Mouse (Mus musculus) layer of hippocampus, adult 18-20 months (tissue): ENCODE results near the gene Timm8b. TPM values are rescaled to one million over a fixed set of nuclear protein-coding genes. Genes with fewer than 3 reads are reported as not detected.
A peak's percentile ranks its signal among the peaks of the same experiment; 100 is the strongest.
"Not testable (repeated sequence)": the region's sequence is repeated elsewhere in the genome, so short reads cannot be mapped to it uniquely, and the experiment has no call there.

Source experiments
- DNase-seq, 2 experiments: peaks; one replicate each; pipeline ENCODE4 v3.0.0; 2022; ENCODE audit warnings: low spot score in 2 of 2
- total RNA-seq, 2 experiments: library from RNA; stranded (reverse); gene quantifications; 2 replicates each; pipeline ENCODE4 v1.2.3; 2021

Gene Timm8b
- total RNA-seq, 2 experiments from 2014 or later = 212 to 222 TPM

- no peak for DNase-seq
These were observed 2.2 kb upstream of the Timm8b start for GRCm38 (mm10) chr9:50601536-50601935.

GRCm38 (mm10) chr9:50602055-50602845 lies 1.5 kb upstream of the Timm8b start:
- DNase-seq = no peak

GRCm38 (mm10) chr9:50603998-50604324 lies 251 bp downstream of the Timm8b start:
- no peak for DNase-seq

GRCm38 (mm10) chr9:50604338-50604737 lies 628 bp downstream of the Timm8b start:
- DNase-seq = no peak

GRCm38 (mm10) chr9:50612115-50612514 lies 8.4 kb downstream of the Timm8b start:
- no peak for DNase-seq

GRCm38 (mm10) chr9:50616161-50616560 lies 12.5 kb downstream of the Timm8b start:
- no peak for DNase-seq

- peak; percentile 83 to 95 for DNase-seq
These were observed 13.3 kb downstream of the Timm8b start, which contains the start of the genes Pih1d2 and Nkapd1 for GRCm38 (mm10) chr9:50616766-50617603. Gene Pih1d2, plus strand, starts transcription at chr9:50617321. Gene Nkapd1, minus strand, starts transcription at chr9:50617464.

- no peak for DNase-seq
These were observed 14.2 kb downstream of the Timm8b start for GRCm38 (mm10) chr9:50617794-50618330.

GRCm38 (mm10) chr9:50630903-50631302 lies 27.2 kb downstream of the Timm8b start:
- not testable (repeated sequence) for DNase-seq

GRCm38 (mm10) chr9:50632016-50632688 lies 28.4 kb downstream of the Timm8b start:
- DNase-seq = no peak

GRCm38 (mm10) chr9:50633059-50633458 lies 29.3 kb downstream of the Timm8b start:
- no peak for DNase-seq

GRCm38 (mm10) chr9:50634270-50634669 lies 30.6 kb downstream of the Timm8b start:
- DNase-seq = no peak

GRCm38 (mm10) chr9:50646826-50647370 lies 43.2 kb downstream of the Timm8b start:
- DNase-seq = no peak

GRCm38 (mm10) chr9:50650503-50650902 lies 46.8 kb downstream of the Timm8b start:
- DNase-seq = no peak

Other genes with a start within 250 kb of the Timm8b start
- under 1 TPM in 1 of 2 experiments, not detected in 1; 0.25 TPM for gene Plet1, start 109.4 kb upstream of the Timm8b start, total RNA-seq
- gene Pts, start 75.2 kb upstream of the Timm8b start, total RNA-seq = 10 to 100 TPM; 30.7 to 36.7 TPM
- 10 to 100 TPM; 25.1 to 27.9 TPM for gene Il18, start 49.1 kb upstream of the Timm8b start, total RNA-seq
- 1 to 10 TPM; 4.0 to 4.1 TPM for gene Bco2, start 48.7 kb upstream of the Timm8b start, total RNA-seq
- not detected for gene Tex12, start 42.6 kb upstream of the Timm8b start, total RNA-seq
- gene Sdhd, start 98 bp upstream of the Timm8b start, total RNA-seq = 100 to 1,000 TPM; 118 to 124 TPM
- 1 to 10 TPM; 2.3 to 2.8 TPM for gene Pih1d2, start 13.4 kb downstream of the Timm8b start, total RNA-seq
- gene Nkapd1, start 13.6 kb downstream of the Timm8b start, total RNA-seq = 10 to 100 TPM; 18.3 to 19.5 TPM
- 100 to 1,000 TPM; 122 to 124 TPM for gene Dlat, start 55.9 kb downstream of the Timm8b start, total RNA-seq
- 10 to 100 TPM; 77.1 to 84.1 TPM for gene Dixdc1, start 135.6 kb downstream of the Timm8b start, total RNA-seq
- gene 2310030G06Rik, start 142.6 kb downstream of the Timm8b start, total RNA-seq = 1 to 10 TPM; 1.2 to 1.5 TPM
- gene Cryab, start 147.4 kb downstream of the Timm8b start, total RNA-seq = 100 to 1,000 TPM; 171 to 201 TPM
- gene Hspb2, start 148.4 kb downstream of the Timm8b start, total RNA-seq = 1 to 10 TPM in 1 of 2 experiments, under 1 TPM in 1; 0.67 to 1.9 TPM
- gene Fdxacb1, start 164.3 kb downstream of the Timm8b start, total RNA-seq = 1 to 10 TPM; 5.2 to 5.9 TPM
- gene Alg9, start 171.1 kb downstream of the Timm8b start, total RNA-seq = 10 to 100 TPM; 27.3 to 28.0 TPM
- 10 to 100 TPM; 27.4 to 32.7 TPM for gene 1110032A03Rik, start 171.6 kb downstream of the Timm8b start, total RNA-seq
- gene Ppp2r1b, start 241.4 kb downstream of the Timm8b start, total RNA-seq = 10 to 100 TPM; 17.4 to 17.7 TPM